Mouse (Mus musculus) heart, postnatal 0 days (tissue): ENCODE data around the gene Ankrd13b. TPM values are rescaled to one million over a fixed set of nuclear protein-coding genes. Genes with fewer than 3 reads are reported as not detected.

Experiments
- ATAC-seq: fragments of 200-750 bp; cut with Nextera tagmentation; 2 replicates; pipeline ENCODE4 v1.8.0; 2017; ENCODE audit warnings: low read depth, moderate number of reproducible peaks, moderate library complexity; ENCODE audit not compliant: insufficient read depth
- DNase-seq: peaks from one replicate; pipeline ENCODE4 v3.0.0-alpha.2; 2016; ENCODE audit warnings: low spot score
- H3K27ac ChIP-seq: fragments of 300-500 bp; sonication (generic); 2 replicates; pipeline ENCODE4 v1.5.1; 2014; ENCODE audit warnings: low read depth, mild to moderate bottlenecking
- H3K27me3 ChIP-seq: fragments of 300-500 bp; sonication (generic); 2 replicates; pipeline ENCODE4 v1.6.1; 2014; ENCODE audit warnings: low read length, mixed read lengths; ENCODE audit not compliant: control insufficient read depth, insufficient read depth
- H3K36me3 ChIP-seq: fragments of 300-500 bp; sonication (generic); replicated peaks from 2 replicates; pipeline ENCODE4 v1.6.1; 2014; ENCODE audit warnings: low read length, mixed read lengths; ENCODE audit not compliant: control insufficient read depth, insufficient read depth
- H3K4me1 ChIP-seq: fragments of 300-500 bp; sonication (generic); 2 replicates; pipeline ENCODE4 v1.6.1; 2014; ENCODE audit warnings: antibody characterized with exemption; ENCODE audit not compliant: control insufficient read depth, insufficient read depth
- H3K4me2 ChIP-seq: fragments of 300-500 bp; sonication (generic); 2 replicates; pipeline ENCODE4 v1.6.1; 2014; ENCODE audit warnings: low read depth, mild to moderate bottlenecking, low read length, moderate library complexity
- H3K4me3 ChIP-seq: fragments of 300-500 bp; sonication (generic); 2 replicates; pipeline ENCODE4 v1.5.1; 2014; ENCODE audit warnings: low read depth, low read length
- H3K9ac ChIP-seq: fragments of 300-500 bp; sonication (generic); replicated peaks from 2 replicates; pipeline ENCODE4 v1.6.1; 2014; ENCODE audit warnings: low read depth, low read length, mixed read lengths
- H3K9me3 ChIP-seq: fragments of 300-500 bp; sonication (generic); replicated peaks from 2 replicates; pipeline ENCODE4 v1.6.1; 2016; ENCODE audit warnings: low read length; ENCODE audit not compliant: control insufficient read depth
- CTCF ChIP-seq: IDR thresholded peaks from 2 replicates; pipeline ENCODE4 v1.5.1; 2016; ENCODE audit warnings: antibody characterized with exemption, control low read depth, low read depth
- EP300 ChIP-seq: IDR thresholded peaks from 2 replicates; pipeline ENCODE4 v1.6.1; 2016; ENCODE audit warnings: antibody characterized with exemption, low read depth
- WGBS: fragments of 180-500 bp; shearing (Covaris S2); extraction: QIAGEN DNeasy Blood & Tissue Kit; methylation state at CpG from one replicate; pipeline ENCODE4 v1.1.7; 2014; 5-methylcytosine and 5-hydroxymethylcytosine counted together
- polyA plus RNA-seq: library from polyadenylated mRNA; unstranded; fragments of >200 nt; fragmentation: Nextera tagmentation; extraction: Ambion mirVana; gene quantifications from 2 replicates; pipeline ENCODE4 v1.2.1, GENCODE M21; 2015
- total RNA-seq: library from RNA; depleted of rRNA; stranded (reverse); fragments of >200 nt; gene quantifications from 2 replicates; pipeline ENCODE4 v1.2.3, GENCODE M21; 2014; ENCODE audit warnings: low replicate concordance

The Ankrd13b gene
- total and polyA plus RNA-seq, 2 experiments from 2014 or later, result 2.6 to 6.4 TPM

- H3K4me1 ChIP-seq, result peaks cover 4% of the 10 kb centered on the region; the same call in 1 of the 2 replicates
- no peak overlapping the region for H3K4me3 ChIP-seq
- no peak overlapping the region for H3K4me2 ChIP-seq
- H3K9ac ChIP-seq, result no peak overlapping the region
- H3K27me3 ChIP-seq, result no peaks in the 10 kb centered on the region
- ATAC-seq (no peak), DNase-seq (no peak)
- H3K9me3 ChIP-seq, result no peaks in the 10 kb centered on the region
- peaks cover 62% of the 10 kb centered on the region for H3K36me3 ChIP-seq
- 93% methylated on average over 2 of the region's 2 CpGs for WGBS
- no peak overlapping the region for H3K27ac ChIP-seq
- TF ChIP-seq EP300 (no peak), CTCF (no peak)
These were observed 36.1 kb downstream of the Ankrd13b start for GRCm38 (mm10) chr11:77453388-77453787.

GRCm38 (mm10) chr11:77451670-77452069 lies 37.8 kb downstream of the Ankrd13b start:
- H3K27me3 ChIP-seq, result no peaks in the 10 kb centered on the region
- H3K9me3 ChIP-seq, result no peaks in the 10 kb centered on the region
- H3K27ac ChIP-seq, result no peak overlapping the region
- no peak for ATAC-seq
- no peak overlapping the region for H3K4me3 ChIP-seq
- no peak overlapping the region for H3K4me2 ChIP-seq
- TF ChIP-seq CTCF (no peak), EP300 (no peak)
- no peak for DNase-seq
- H3K4me1 ChIP-seq, result peaks cover 4% of the 10 kb centered on the region; the same call in 1 of the 2 replicates
- peaks cover 52% of the 10 kb centered on the region for H3K36me3 ChIP-seq
- no peak overlapping the region for H3K9ac ChIP-seq
- 45% methylated on average over 2 of the region's 2 CpGs for WGBS

DNA sequence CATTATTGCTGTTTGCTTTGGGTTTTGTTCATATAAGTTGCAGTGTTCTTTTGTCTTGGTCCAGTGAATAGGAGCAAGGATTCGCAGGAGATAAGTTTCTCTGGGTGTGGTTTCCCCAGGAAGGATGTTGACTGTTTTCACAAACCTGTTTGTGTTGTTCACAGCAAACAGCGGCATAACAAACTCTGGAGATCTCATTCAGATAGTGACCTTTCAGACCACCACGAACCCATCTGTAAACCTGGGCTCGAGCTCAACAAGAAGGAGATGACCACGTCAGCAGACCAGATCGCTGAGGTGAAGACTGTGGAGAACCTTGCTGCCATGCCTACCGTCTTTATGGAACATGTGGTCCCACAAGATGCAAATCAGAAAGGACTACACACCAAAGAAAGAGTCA lies 40.3 kb downstream of the Ankrd13b start:
- Histone ChIP-seq H3K4me2 (no peak overlapping the region), H3K9me3 (no peaks in the 10 kb centered on the region), H3K4me3 (no peak overlapping the region), H3K27ac (no peak overlapping the region), H3K36me3 (peaks cover 35% of the 10 kb centered on the region), H3K9ac (no peak overlapping the region), H3K4me1 (peaks cover 9% of the 10 kb centered on the region), H3K27me3 (no peaks in the 10 kb centered on the region)
- ATAC-seq, result no peak
- no peak for DNase-seq
- WGBS, result 77% methylated on average over 7 of the region's 7 CpGs
- no peak for TF ChIP-seq EP300
- no peak for TF ChIP-seq CTCF

GRCm38 (mm10) chr11:77446628-77447041 lies 42.8 kb downstream of the Ankrd13b start:
- WGBS, result 19% methylated on average over 6 of the region's 6 CpGs
- DNase-seq, result peak; percentile 88
- peak; percentile 82 for ATAC-seq
- Histone ChIP-seq H3K27me3 (no peaks in the 10 kb centered on the region), H3K9ac (no peak overlapping the region), H3K9me3 (no peaks in the 10 kb centered on the region), H3K4me2 (no peak overlapping the region), H3K4me1 (peaks cover 35% of the 10 kb centered on the region), H3K36me3 (peaks cover 33% of the 10 kb centered on the region), H3K4me3 (no peak overlapping the region), H3K27ac (no peak overlapping the region; the same call in 1 of the 2 replicates)
- peak; percentile 83 for TF ChIP-seq CTCF
- TF ChIP-seq EP300, result 0 out of 2 replicates have a peak, but pooled peaks have one; percentile 8

DNA sequence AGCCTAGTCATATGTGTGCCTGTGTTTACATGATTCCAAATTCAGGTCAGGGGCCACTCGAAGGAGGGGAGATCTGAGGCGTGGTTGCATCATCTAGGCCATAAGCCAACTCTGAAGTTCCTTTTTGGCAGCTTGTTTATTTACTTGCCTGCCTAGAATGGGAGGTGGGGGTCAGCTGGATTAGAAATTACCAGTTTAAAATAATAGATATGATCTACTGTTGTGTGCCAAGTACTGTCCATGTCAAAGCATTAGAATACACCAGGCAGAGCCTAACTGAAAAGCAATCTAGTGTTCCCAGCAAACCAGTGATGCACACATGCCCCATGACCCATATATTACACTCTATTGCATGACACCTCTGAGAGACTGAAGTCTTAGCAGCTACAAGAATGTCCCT lies 44.5 kb downstream of the Ankrd13b start:
- Histone ChIP-seq H3K4me3 (no peak overlapping the region), H3K27me3 (no peaks in the 10 kb centered on the region), H3K36me3 (peaks cover 39% of the 10 kb centered on the region), H3K4me2 (no peak overlapping the region), H3K27ac (peak overlapping the region; percentile 81), H3K9ac (no peak overlapping the region), H3K9me3 (no peaks in the 10 kb centered on the region), H3K4me1 (peaks cover 45% of the 10 kb centered on the region)
- TF ChIP-seq CTCF, result no peak
- TF ChIP-seq EP300, result peak; percentile 45; the same call in 1 of the 2 replicates
- no peak for ATAC-seq
- no peak for DNase-seq
- WGBS, result 25% methylated on average over 2 of the region's 2 CpGs
